21 mouse cellular contexts compared by ENCODE assay signal in the genomic region with DNA sequence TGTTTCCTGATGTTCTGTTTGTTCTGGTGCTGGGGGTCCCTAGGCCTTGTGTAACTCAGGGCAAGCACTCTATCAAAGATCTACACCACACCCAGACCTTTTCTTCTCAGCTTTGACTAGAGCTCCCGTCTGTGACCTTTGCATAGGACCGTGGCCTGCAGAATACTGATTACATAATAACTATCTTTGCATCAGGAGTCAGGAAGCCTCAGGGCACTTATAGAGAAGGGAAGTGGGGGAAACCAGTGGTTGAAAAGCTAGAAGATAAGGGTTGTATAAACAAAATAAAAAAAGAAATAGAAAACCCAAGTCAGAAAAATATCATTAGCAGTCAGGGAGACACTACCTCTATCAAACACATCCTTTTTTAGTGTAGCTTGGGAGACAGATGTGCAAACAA. TPM values are rescaled to one million over a fixed set of nuclear protein-coding genes. Genes with fewer than 3 reads are reported as not detected.
DNase-seq lines count a peak whose midpoint lies in the region; ATAC-seq and TF ChIP-seq lines count a peak whose summit lies in the region.
"Had no signal": no experiment of that assay in that cellular context is flagged by ENCODE, and none has a peak within 500 bp of the region (broad histone marks: within the 10 kb centered on the region; RNA-seq: fewer than 3 reads in every experiment).

No protein-coding gene starts in this region.

- no peak for TF ChIP-seq POLR2A in thymus, adult 2 months (IDR thresholded peaks at IDR 0.05; ENCODE audit: control insufficient read depth, extremely low read depth, insufficient read depth, low read length, poor library complexity)

- H3K9me3 ChIP-seq in G1E (replicated peaks), result no peaks in the 10 kb centered on the region
- no peaks in the 10 kb centered on the region for H3K9me3 ChIP-seq in liver, embryonic 11.5 days (ENCODE audit: control insufficient read depth, low read length)
- H3K9me3 ChIP-seq: forebrain, embryonic 13.5 days; hindbrain, embryonic 13.5 days; limb, embryonic 15.5 days had no signal

- DNase-seq in G1E (ENCODE audit: low spot score), result peak; percentile 70
- no peak for DNase-seq in liver, embryonic 11.5 days (ENCODE audit: low spot score)
- DNase-seq in right cerebral cortex, postnatal 10 days (ENCODE audit: low spot score in 2 of 2), result no peak
- no peak for DNase-seq in heart, adult 9 months (ENCODE audit: low spot score in 2 of 2)
- no peak for DNase-seq in thymus, adult 2 months
- DNase-seq: adrenal gland, postnatal 14 days; cerebellum, adult 18-20 months; cerebellum, postnatal 36 days; gastrocnemius, postnatal 36 days; heart, postnatal 14 days; kidney, adult 8-10 months; kidney, postnatal 14 days; thymus, postnatal 25 days had no signal

- H3K9ac ChIP-seq in liver, embryonic 11.5 days (ENCODE audit: low read depth, low read length), result peak overlapping the region; percentile 17; the same call in 1 of the 2 replicates
- H3K9ac ChIP-seq: forebrain, embryonic 13.5 days; hindbrain, embryonic 13.5 days; limb, embryonic 15.5 days had no signal

- ATAC-seq in G1E (ENCODE audit: extremely low read depth, insufficient number of reproducible peaks, low FRiP score, poor library complexity, severe bottlenecking), result peak; percentile 81
- peak; percentile 57 for ATAC-seq in common myeloid progenitor, adult 5-6 weeks (replicated peaks; ENCODE audit: low read depth, poor library complexity, severe bottlenecking)
- ATAC-seq in liver, embryonic 11.5 days (replicated peaks; ENCODE audit: low FRiP score), result peak; percentile 36
- peak; percentile 44 for ATAC-seq in megakaryocyte progenitor cell, adult 5-6 weeks (replicated peaks; ENCODE audit: poor library complexity)
- ATAC-seq: forebrain, embryonic 13.5 days; lung, postnatal 0 days had no signal

- peak overlapping the region; percentile 36 for H3K4me2 ChIP-seq in liver, embryonic 11.5 days
- H3K4me2 ChIP-seq: forebrain, embryonic 13.5 days; heart, embryonic 11.5 days; hindbrain, embryonic 13.5 days; limb, embryonic 15.5 days had no signal

- peak overlapping the region; percentile 0; the same call in 1 of the 2 replicates for H3K4me3 ChIP-seq in G1E (ENCODE audit: low read depth, low read length)
- H3K4me3 ChIP-seq in liver, embryonic 11.5 days (ENCODE audit: low read depth, low read length), result no peak overlapping the region; the same call in 1 of the 2 replicates
- no peak overlapping the region for H3K4me3 ChIP-seq in thymus, adult 2 months (ENCODE audit: control insufficient read depth, insufficient read depth, low read length)
- H3K4me3 ChIP-seq: forebrain, embryonic 13.5 days; hindbrain, embryonic 13.5 days; limb, embryonic 15.5 days had no signal

- H3K36me3 ChIP-seq in G1E (replicated peaks), result peaks cover 13% of the 10 kb centered on the region
- H3K36me3 ChIP-seq in liver, embryonic 11.5 days (ENCODE audit: control insufficient read depth, insufficient read depth, low read length), result no peaks in the 10 kb centered on the region
- no peaks in the 10 kb centered on the region for H3K36me3 ChIP-seq in thymus, adult 2 months (ENCODE audit: control insufficient read depth, insufficient read depth, low read length)
- H3K36me3 ChIP-seq: hindbrain, embryonic 13.5 days; limb, embryonic 15.5 days had no signal

- no peak for TF ChIP-seq CTCF in G1E (IDR thresholded peaks at IDR 0.05; ENCODE audit: low read depth, low read length)
- TF ChIP-seq CTCF in thymus, adult 2 months (IDR thresholded peaks at IDR 0.05; ENCODE audit: borderline replicate concordance, control insufficient read depth, extremely low read depth, insufficient read depth, low read length, poor library complexity), result no peak

- 38% methylated on average over 2 of the region's 2 CpGs for WGBS in liver, embryonic 11.5 days
- 38% methylated on average over 2 of the region's 2 CpGs for WGBS in thymus, adult 2 months

- peak overlapping the region; percentile 80 for H3K27ac ChIP-seq in liver, embryonic 11.5 days (ENCODE audit: low read depth, low read length)
- no peak overlapping the region for H3K27ac ChIP-seq in thymus, adult 2 months (ENCODE audit: control insufficient read depth, insufficient read depth, low read length)
- H3K27ac ChIP-seq: forebrain, embryonic 13.5 days; hindbrain, embryonic 13.5 days; limb, embryonic 15.5 days; stomach, postnatal 0 days had no signal

- peaks cover 83% of the 10 kb centered on the region for H3K4me1 ChIP-seq in G1E (ENCODE audit: insufficient read depth, low read depth, low read length)
- H3K4me1 ChIP-seq in liver, embryonic 11.5 days (replicated peaks; ENCODE audit: control insufficient read depth, insufficient read depth, low read length), result peaks cover 29% of the 10 kb centered on the region
- H3K4me1 ChIP-seq in thymus, adult 2 months (replicated peaks; ENCODE audit: control insufficient read depth, insufficient read depth, low read length), result no peaks in the 10 kb centered on the region
- H3K4me1 ChIP-seq: forebrain, embryonic 13.5 days; limb, embryonic 15.5 days had no signal

- no peaks in the 10 kb centered on the region for H3K27me3 ChIP-seq in G1E (ENCODE audit: insufficient read depth, low read length)
- H3K27me3 ChIP-seq in liver, embryonic 11.5 days (replicated peaks; ENCODE audit: control insufficient read depth, insufficient read depth, low read length), result no peaks in the 10 kb centered on the region
- no peaks in the 10 kb centered on the region for H3K27me3 ChIP-seq in thymus, adult 2 months (ENCODE audit: control insufficient read depth, insufficient read depth, low read length)
- H3K27me3 ChIP-seq: forebrain, embryonic 13.5 days; hindbrain, embryonic 13.5 days; limb, embryonic 15.5 days had no signal

RNA-seq across cellular contexts. Expression of a gene that starts 20.6 kb away (rescaled TPM):
- 249 and 255 TPM in 2 replicates for total RNA-seq in G1E (2014; fragmentation: Nextera tagmentation)
- 238 and 273 TPM in 2 replicates for total RNA-seq in G1E (2017)
- 25.4 and 35.0 TPM in 2 replicates for polyA plus RNA-seq in G1E (2012)
- total RNA-seq in common myeloid progenitor, adult 5-6 weeks (2017), result 130 and 143 TPM in 2 replicates
- 59.4 and 60.0 TPM in 2 replicates for polyA plus RNA-seq in liver, embryonic 11.5 days (2014; fragmentation: Nextera tagmentation; extraction: Ambion mirVana)
- 50.5 and 58.2 TPM in 2 replicates for total RNA-seq in megakaryocyte progenitor cell, adult 5-6 weeks (2015)
- total RNA-seq in megakaryocyte progenitor cell, adult 5-6 weeks (2017), result 83.8 and 108 TPM in 2 replicates
- 27.7 and 29.6 TPM in 2 replicates for polyA plus RNA-seq in thymus, adult 2 months (2012; rRNA removed)
